Mouse (Mus musculus) ES-Bruce4 (cell line): ENCODE results near the gene Gm49368. TPM values are rescaled to one million over a fixed set of nuclear protein-coding genes. Genes with fewer than 3 reads are reported as not detected.

Experiments
- H3K27ac ChIP-seq: 2 replicates; pipeline ENCODE4 v1.5.1; 2012; ENCODE audit warnings: low read length, inconsistent platforms; ENCODE audit not compliant: insufficient read depth
- H3K27me3 ChIP-seq: 2 replicates; pipeline ENCODE4 v1.6.1; 2012; ENCODE audit warnings: mild to moderate bottlenecking, low read length, inconsistent platforms; ENCODE audit not compliant: control insufficient read depth, poor library complexity, insufficient read depth, severe bottlenecking
- H3K36me3 ChIP-seq: 2 replicates; pipeline ENCODE4 v1.6.1; 2012; ENCODE audit warnings: inconsistent platforms, mild to moderate bottlenecking, low read length, moderate library complexity; ENCODE audit not compliant: control insufficient read depth, poor library complexity, insufficient read depth, severe bottlenecking
- H3K4me1 ChIP-seq: one replicate; pipeline ENCODE4 v1.8.1; 2011; ENCODE audit warnings: low read length; ENCODE audit not compliant: control insufficient read depth, insufficient read depth
- H3K4me3 ChIP-seq: 2 replicates; pipeline ENCODE4 v1.5.1; 2011; ENCODE audit warnings: low read depth, mild to moderate bottlenecking, low read length
- H3K9ac ChIP-seq: 2 replicates; pipeline ENCODE4 v1.6.1; 2012; ENCODE audit warnings: low read depth, mild to moderate bottlenecking, inconsistent platforms; ENCODE audit not compliant: poor library complexity, severe bottlenecking
- H3K9me3 ChIP-seq: replicated peaks from 2 replicates; pipeline ENCODE4 v1.6.1; 2012; ENCODE audit warnings: mild to moderate bottlenecking, low read length, inconsistent platforms; ENCODE audit not compliant: control insufficient read depth, poor library complexity, insufficient read depth, severe bottlenecking
- CTCF ChIP-seq: IDR thresholded peaks from one replicate; pipeline ENCODE4 v1.8.1; 2011; ENCODE audit warnings: low read depth, low read length
- EP300 ChIP-seq: IDR thresholded peaks from 2 replicates; pipeline ENCODE4 v1.6.1; 2011; ENCODE audit warnings: low read depth, low read length; ENCODE audit not compliant: insufficient read depth
- POLR2A ChIP-seq: IDR thresholded peaks from one replicate; pipeline ENCODE4 v1.8.1; 2011; ENCODE audit warnings: low read length; ENCODE audit not compliant: insufficient read depth
- polyA plus RNA-seq: library from polyadenylated mRNA; stranded (reverse); fragments of >200 nt; gene quantifications from 2 replicates; pipeline ENCODE4 v1.2.4, GENCODE M21; 2011; ENCODE audit warnings: low read depth; ENCODE audit not compliant: missing spikeins, insufficient read depth, insufficient read length

The Gm49368 gene
- polyA plus RNA-seq, 1 experiment = not detected

DNA sequence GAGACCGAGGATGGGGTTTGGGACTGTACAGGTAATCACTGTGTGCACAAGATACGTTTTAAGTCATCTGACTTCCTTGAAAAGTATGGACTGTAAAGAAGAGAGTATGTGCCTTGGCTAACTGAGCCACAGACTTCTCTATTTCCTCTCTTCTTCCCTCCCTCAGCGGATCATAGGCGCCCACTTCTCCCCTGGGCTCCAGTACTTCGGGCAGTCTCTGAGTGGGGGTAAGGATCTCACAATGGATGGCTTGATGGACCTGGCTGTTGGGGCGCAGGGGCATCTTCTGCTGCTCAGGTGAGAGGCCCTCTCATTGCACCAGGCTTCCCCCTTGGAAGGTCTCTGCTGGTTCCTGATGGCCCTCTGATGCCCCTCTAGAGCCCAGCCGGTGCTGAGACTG lies 45.0 kb downstream of the Gm49368 start:
- H3K27me3 ChIP-seq = no peaks in the 10 kb centered on the region

GRCm38 (mm10) chr7:128110314-128110713 lies 47.8 kb downstream of the Gm49368 start:
- Histone ChIP-seq H3K4me1 (no peaks in the 10 kb centered on the region), H3K4me3 (no peak overlapping the region), H3K9me3 (no peaks in the 10 kb centered on the region), H3K36me3 (no peaks in the 10 kb centered on the region), H3K27ac (no peak overlapping the region), H3K9ac (no peak overlapping the region), H3K27me3 (no peaks in the 10 kb centered on the region)
- no peak for TF ChIP-seq EP300

More for the DNA sequence above, 45.0 kb downstream of the Gm49368 start:
- Histone ChIP-seq H3K27ac (no peak overlapping the region), H3K9me3 (no peaks in the 10 kb centered on the region), H3K4me1 (no peaks in the 10 kb centered on the region), H3K4me3 (no peak overlapping the region), H3K36me3 (no peaks in the 10 kb centered on the region), H3K9ac (no peak overlapping the region)
- no peak for TF ChIP-seq CTCF
- TF ChIP-seq EP300 = no peak
- no peak for TF ChIP-seq POLR2A

- Histone ChIP-seq H3K36me3 (no peaks in the 10 kb centered on the region), H3K27ac (no peak overlapping the region), H3K27me3 (no peaks in the 10 kb centered on the region), H3K9ac (no peak overlapping the region), H3K4me3 (no peak overlapping the region), H3K9me3 (no peaks in the 10 kb centered on the region), H3K4me1 (no peaks in the 10 kb centered on the region)
- TF ChIP-seq EP300 (no peak), CTCF (no peak), POLR2A (no peak)
Observed at GRCm38 (mm10) chr7:128112131-128112530, 49.6 kb downstream of the Gm49368 start.

- H3K27ac ChIP-seq = no peak overlapping the region
- H3K9me3 ChIP-seq = no peaks in the 10 kb centered on the region
- H3K27me3 ChIP-seq = no peaks in the 10 kb centered on the region
- no peak for TF ChIP-seq POLR2A
- no peak for TF ChIP-seq CTCF
- no peak for TF ChIP-seq EP300
- H3K9ac ChIP-seq = no peak overlapping the region
- H3K4me3 ChIP-seq = no peak overlapping the region
- H3K4me1 ChIP-seq = no peaks in the 10 kb centered on the region
- H3K36me3 ChIP-seq = no peaks in the 10 kb centered on the region
Observed at GRCm38 (mm10) chr7:128114371-128115105, 52.1 kb downstream of the Gm49368 start.

GRCm38 (mm10) chr7:128115211-128115958 lies 52.9 kb downstream of the Gm49368 start:
- Histone ChIP-seq H3K27me3 (no peaks in the 10 kb centered on the region), H3K4me3 (no peak overlapping the region), H3K36me3 (no peaks in the 10 kb centered on the region), H3K27ac (no peak overlapping the region), H3K9me3 (no peaks in the 10 kb centered on the region), H3K4me1 (no peaks in the 10 kb centered on the region), H3K9ac (no peak overlapping the region)
- TF ChIP-seq CTCF = no peak
- no peak for TF ChIP-seq EP300
- TF ChIP-seq POLR2A = no peak

DNA sequence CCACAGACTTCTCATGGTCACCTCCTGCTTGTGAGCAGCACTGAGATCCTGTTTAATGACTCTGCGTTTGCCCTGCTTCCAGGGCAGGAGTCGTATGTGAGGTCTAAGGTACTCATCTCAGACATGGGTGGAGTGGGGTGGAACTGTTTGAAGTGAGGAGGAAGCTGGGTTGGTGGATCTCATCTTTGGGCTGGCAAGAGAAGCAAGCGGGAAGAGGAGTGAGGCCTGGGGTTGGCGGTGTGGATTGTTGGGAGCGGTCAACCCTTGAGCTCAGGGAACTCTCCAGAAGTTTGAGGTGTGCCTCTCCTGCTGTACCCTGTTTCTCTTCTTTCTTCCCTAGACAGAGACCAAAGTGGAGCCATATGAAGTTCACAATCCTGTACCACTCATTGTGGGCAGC lies 53.9 kb downstream of the Gm49368 start:
- no peaks in the 10 kb centered on the region for H3K36me3 ChIP-seq
- H3K9ac ChIP-seq = no peak overlapping the region
- H3K4me1 ChIP-seq = no peaks in the 10 kb centered on the region
- H3K4me3 ChIP-seq = no peak overlapping the region
- no peak overlapping the region for H3K27ac ChIP-seq
- no peaks in the 10 kb centered on the region for H3K27me3 ChIP-seq
- no peaks in the 10 kb centered on the region for H3K9me3 ChIP-seq
- TF ChIP-seq POLR2A (no peak), EP300 (no peak), CTCF (no peak)
